Mouse (Mus musculus): ENCODE measurements around the gene Fchsd2.

GRCm38 (mm10) chr7:101127737-101128136, 35.1 kb downstream of the Fchsd2 start:
- TF ChIP-seq POLR2A (IDR thresholded peaks at IDR 0.05; ENCODE audit: borderline replicate concordance, low read depth, low read length) (no peak), CTCF (IDR thresholded peaks at IDR 0.05; ENCODE audit: low read depth, low read length) (no peak)

All from bone marrow macrophage, adult 2 months (primary cell).